Mouse (Mus musculus) forelimb bud, embryonic 11.5 days (tissue): ENCODE results near the gene Mettl21c.
"Not testable (repeated sequence)": the region's sequence is repeated elsewhere in the genome, so short reads cannot be mapped to it uniquely, and the experiment has no call there.

Experiments used
- DNase-seq: peaks from one replicate; pipeline ENCODE4 v3.0.0-alpha.2; 2012; ENCODE audit warnings: low read depth, low spot score

Gene Mettl21c

GRCm38 (mm10) chr1:44019934-44020333 is at the start of gene Mettl21c:
Gene Mettl21c, minus strand, starts transcription at chr1:44020034.
- DNase-seq = no peak

- peak; percentile 41 for DNase-seq
These were observed 44.8 kb upstream of the Mettl21c start for GRCm38 (mm10) chr1:44064625-44065024.

DNA sequence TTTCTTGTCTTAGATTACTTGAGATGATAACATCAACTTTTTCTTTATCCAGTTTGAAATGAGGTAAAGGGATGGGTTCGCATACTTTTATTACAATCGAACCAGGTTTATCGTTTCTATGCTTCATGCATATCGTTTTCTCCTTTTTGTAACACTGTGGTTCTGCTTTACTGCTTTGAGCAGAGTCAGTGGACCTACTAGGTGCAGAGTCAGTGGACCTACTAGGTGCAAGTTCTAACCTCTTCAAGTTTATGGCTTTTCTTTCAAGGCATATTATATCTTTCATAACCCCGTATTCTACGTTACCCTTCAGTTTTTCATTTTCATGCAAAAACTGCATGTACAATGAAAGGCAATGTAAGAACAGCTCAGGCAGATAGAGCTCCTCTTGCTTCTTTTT is 43.6 kb upstream of the Mettl21c start:
- DNase-seq = no peak

GRCm38 (mm10) chr1:44061836-44062235 is 42.0 kb upstream of the Mettl21c start, which contains the start of gene Gm8251:
Gene Gm8251, minus strand, starts transcription at chr1:44061936.
- no peak for DNase-seq

GRCm38 (mm10) chr1:44057805-44058204 is 38.0 kb upstream of the Mettl21c start:
- no peak for DNase-seq

DNA sequence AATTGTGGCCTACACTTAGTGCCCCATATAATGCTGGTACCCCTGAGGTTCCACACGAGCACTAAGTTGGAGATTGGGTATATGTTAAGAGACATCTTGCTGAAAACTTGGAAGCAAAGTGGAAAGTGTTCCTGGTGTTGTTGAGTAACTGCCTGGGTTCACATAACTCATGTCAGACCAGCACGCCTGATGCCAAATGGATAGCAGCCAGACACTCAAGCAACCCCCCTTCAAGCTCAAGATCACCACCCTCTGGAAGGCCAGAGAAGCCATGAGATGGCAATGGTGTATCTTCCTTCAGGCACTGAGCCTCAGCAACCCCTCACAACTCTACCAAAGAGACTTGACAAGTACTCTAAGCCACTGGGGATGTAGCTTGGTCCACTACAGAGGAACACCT is 26.7 kb upstream of the Mettl21c start:
- DNase-seq = no peak

- DNase-seq = not testable (repeated sequence)
These were observed 25.9 kb upstream of the Mettl21c start for GRCm38 (mm10) chr1:44045689-44046088.

DNA sequence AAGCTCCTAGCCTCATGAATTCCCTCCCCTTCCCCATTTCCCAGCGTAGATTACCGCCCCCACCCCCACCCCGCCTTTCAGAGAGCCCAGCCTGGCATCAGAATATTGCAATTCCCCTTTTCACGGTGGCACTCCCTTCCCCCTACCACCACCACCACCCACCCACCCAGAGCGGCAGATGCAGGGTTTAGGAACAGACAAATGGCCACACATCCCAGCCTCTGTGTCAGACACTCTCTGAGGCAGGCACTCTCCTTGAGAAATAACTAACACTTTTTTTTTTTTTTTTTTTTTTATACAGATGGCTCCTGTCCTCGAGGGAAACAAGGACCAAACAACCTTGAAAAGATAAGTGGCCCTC is 22.7 kb upstream of the Mettl21c start:
- no peak for DNase-seq

DNA sequence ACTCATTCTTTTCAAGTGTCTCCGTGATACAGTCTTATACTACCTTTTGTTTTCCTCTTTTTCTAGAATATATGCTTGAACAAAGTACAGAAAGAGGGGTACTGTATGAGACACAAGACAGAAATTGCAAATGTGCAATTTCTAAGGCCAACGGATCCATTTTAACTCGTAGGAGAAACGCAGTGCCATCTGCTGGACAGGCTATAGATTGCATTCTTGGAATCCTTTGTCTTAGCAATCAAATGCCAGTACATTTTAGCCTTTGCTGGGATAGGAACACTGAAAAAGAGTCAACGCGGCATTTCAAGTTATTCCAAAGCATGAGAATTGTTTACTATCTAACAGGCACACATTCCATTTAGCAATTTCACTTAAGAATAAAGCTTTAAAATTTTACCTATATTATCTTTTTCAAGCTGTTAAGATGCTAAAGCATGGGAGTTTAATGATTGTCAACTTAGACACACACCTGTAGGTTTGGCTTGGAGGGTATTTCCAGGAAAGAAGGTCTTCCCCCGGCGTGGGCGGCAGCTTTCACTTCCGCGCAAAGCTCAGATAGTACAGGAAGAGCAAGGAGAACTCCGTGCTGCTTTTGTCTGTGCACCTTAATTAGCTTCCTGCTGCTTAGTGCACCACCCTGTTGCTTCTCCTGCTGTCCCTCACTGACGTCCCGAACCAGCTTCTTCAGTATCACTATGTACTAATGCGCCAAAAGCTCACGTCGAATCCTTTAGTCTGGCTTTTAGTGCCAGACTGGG is 22.1 kb upstream of the Mettl21c start:
- DNase-seq = peak; percentile 80

DNA sequence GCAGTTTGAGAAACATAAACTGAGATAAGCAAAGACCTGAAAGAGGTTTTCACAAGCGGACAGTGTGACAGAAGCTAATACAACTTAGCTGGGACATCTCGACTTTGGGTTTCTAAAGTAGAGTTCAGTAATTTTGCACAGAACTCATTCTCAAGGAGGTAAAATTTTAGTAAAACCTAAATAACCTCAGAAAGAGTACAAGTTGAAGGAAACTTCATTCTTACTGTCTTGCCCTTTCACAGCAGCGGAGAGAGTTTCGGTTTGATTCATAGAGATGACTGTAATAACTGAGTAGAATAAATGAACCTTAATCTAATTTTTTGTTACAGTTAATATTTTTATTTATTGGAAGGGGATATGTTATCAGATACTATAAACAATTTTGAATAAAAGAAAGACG is 13.1 kb upstream of the Mettl21c start:
- DNase-seq = no peak

GRCm38 (mm10) chr1:44032213-44032612 is 12.4 kb upstream of the Mettl21c start:
- DNase-seq = no peak

DNA sequence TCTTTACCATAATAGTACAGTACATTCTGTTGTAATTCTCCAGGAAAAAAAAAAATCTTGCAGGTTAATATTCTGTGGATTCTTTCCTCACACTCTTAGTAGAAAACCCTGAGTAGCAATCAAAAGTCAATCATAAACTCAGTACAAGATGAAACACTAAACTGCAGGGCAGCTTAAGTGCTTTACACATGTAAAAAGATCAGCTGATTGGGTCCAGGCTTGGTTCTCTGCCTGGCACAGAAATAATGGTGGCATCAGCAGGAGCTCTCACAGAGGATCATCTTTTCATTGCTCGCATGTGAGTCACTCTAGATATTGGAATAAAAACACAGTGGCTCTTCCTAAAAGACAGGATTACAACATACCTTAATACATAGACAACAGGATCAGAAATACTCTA is 7.8 kb upstream of the Mettl21c start:
- no peak for DNase-seq

GRCm38 (mm10) chr1:44022656-44023055 is 2.8 kb upstream of the Mettl21c start:
- no peak for DNase-seq

DNA sequence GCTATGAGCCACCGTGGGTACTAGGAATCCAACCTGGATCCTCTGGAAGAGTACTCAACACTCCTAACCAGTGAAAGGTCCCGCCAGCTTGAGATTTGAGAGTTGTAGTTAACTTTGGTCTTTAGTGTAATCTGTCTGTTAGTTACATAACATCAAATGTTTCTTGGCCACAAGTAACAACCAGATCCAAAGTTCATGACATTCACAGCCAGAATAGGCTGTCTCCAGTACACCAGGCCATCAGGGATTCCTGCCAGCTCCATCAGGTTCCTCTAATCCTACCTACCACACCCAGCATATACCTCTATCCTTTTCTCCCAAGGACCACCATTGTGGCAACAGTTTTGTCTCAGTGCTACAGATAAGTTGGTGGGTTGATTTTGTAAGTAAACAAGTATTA is 4.3 kb downstream of the Mettl21c start:
- no peak for DNase-seq

- no peak for DNase-seq
These were observed 15.3 kb downstream of the Mettl21c start for GRCm38 (mm10) chr1:44004513-44004912.

DNA sequence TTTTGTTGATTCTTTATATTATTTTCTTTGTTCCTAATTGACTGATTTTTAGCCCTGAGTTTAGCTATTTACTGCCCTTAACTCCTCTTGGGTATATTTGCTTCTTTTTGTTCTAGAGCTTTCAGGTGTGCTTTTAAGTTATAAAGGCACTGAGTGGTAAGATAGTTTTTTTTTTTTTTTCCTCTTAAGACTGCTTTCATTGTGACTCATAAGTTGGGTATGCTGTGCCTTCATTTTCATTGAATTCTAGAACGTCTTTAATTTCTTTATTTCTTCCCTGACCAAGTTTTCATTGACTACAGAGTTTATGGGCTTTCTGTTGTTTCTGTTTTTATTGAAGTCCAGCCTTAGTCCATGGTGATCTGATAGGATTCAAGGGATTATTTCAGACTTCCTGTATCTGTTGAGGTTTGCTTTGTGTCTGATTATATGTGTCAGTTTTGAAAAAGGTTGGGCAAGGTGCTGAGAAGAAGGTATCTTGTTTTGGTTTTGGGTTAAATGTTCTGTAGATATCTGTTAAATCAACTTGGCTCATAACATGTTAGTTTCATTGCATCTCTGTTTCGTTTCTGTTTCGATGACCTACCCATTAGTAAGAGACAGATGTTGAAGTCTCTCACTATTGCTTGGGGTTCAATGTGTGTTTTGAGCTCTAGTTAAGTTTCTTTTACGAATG is 22.8 kb downstream of the Mettl21c start:
- DNase-seq = no peak

- DNase-seq = no peak
These were observed 48.7 kb downstream of the Mettl21c start for GRCm38 (mm10) chr1:43971089-43971488.

DNA sequence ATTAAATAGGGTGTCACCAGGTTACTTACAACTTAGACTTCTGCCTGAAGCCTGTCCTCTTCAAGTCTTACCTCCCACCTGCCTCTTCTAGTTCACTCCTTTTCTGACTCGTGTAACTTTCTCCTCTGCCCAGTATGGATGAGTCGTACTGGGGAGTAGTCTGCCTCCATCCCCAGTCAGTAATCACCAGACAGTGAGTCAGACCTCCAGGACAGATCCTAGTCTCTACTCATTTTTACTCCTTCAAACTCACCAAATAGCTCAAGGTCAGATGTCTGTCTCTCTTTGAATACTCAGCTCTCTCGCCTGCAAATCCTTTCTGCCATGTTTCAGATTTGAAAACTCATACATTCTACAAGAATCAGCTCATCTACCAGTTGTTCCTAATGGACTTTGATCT is 50.5 kb downstream of the Mettl21c start:
- DNase-seq = no peak

GRCm38 (mm10) chr1:43966756-43967155 is 53.1 kb downstream of the Mettl21c start:
- DNase-seq = no peak

GRCm38 (mm10) chr1:43964381-43964780 is 55.5 kb downstream of the Mettl21c start:
- DNase-seq = no peak
